Mouse (Mus musculus) urinary bladder, postnatal 4 days (tissue): ENCODE measurements at regions not wholly inside any gene's neighbourhood (a gene's known extent, or its start where the extent isn't known, plus 50 kb on each side); places are given as distances from the start of the nearest gene placed in this dataset.
A peak's percentile ranks its signal among the peaks of the same experiment; 100 is the strongest.

ENCODE experiments used
- DNase-seq, 2 experiments: peaks; one replicate each; pipeline ENCODE4 v3.0.0; 2021 to 2022; ENCODE audit warnings: low spot score in 2 of 2

- DNase-seq, result peak in 1 of 2 experiments; percentile 57
Measured at GRCm38 (mm10) chr15:38409168-38409567, 983.8 kb downstream of the 4930447A16Rik start.

- peak in 1 of 2 experiments; percentile 50 for DNase-seq
Measured at GRCm38 (mm10) chr15:38410462-38410861, 985.1 kb downstream of the 4930447A16Rik start.

- peak; percentile 11 to 30 for DNase-seq
Measured at GRCm38 (mm10) chr15:38412481-38412880, 987.1 kb downstream of the 4930447A16Rik start.

GRCm38 (mm10) chr15:38413329-38413728, 988.0 kb downstream of the 4930447A16Rik start:
- peak; percentile 12 to 40 for DNase-seq

GRCm38 (mm10) chr15:38414318-38415090, 989.1 kb downstream of the 4930447A16Rik start:
- peak; percentile 15 to 60 for DNase-seq

- peak; percentile 14 to 26 for DNase-seq
Measured at GRCm38 (mm10) chr15:38415091-38415486, 989.7 kb downstream of the 4930447A16Rik start.

- peak; percentile 18 to 58 for DNase-seq
Measured at GRCm38 (mm10) chr15:38419621-38420020, 994.3 kb downstream of the 4930447A16Rik start.

- peak in 1 of 2 experiments; percentile 59 for DNase-seq
Measured at GRCm38 (mm10) chr15:38420784-38421183, 995.4 kb downstream of the 4930447A16Rik start.

GRCm38 (mm10) chr15:38422741-38423140, 997.4 kb downstream of the 4930447A16Rik start:
- peak; percentile 15 to 50 for DNase-seq

GRCm38 (mm10) chr15:38425506-38425905, 1000.2 kb downstream of the 4930447A16Rik start:
- peak; percentile 9 to 42 for DNase-seq

- peak in 1 of 2 experiments; percentile 13 for DNase-seq
Measured at GRCm38 (mm10) chr15:38427966-38428365, 1002.6 kb downstream of the 4930447A16Rik start.

GRCm38 (mm10) chr15:38431668-38432067, 1006.3 kb downstream of the 4930447A16Rik start:
- peak; percentile 61 to 63 for DNase-seq

- peak in 1 of 2 experiments; percentile 39 for DNase-seq
Measured at GRCm38 (mm10) chr15:38433386-38433785, 1008.0 kb downstream of the 4930447A16Rik start.

GRCm38 (mm10) chr15:38434239-38434638, 1008.9 kb downstream of the 4930447A16Rik start:
- DNase-seq, result peak in 1 of 2 experiments; percentile 26
